Mouse (Mus musculus) kidney, postnatal 0 days (tissue): Measurements from ENCODE around the gene Lzts3. TPM values are rescaled to one million over a fixed set of nuclear protein-coding genes. Genes with fewer than 3 reads are reported as not detected.
A peak's percentile ranks its signal among the peaks of the same experiment; 100 is the strongest.

Source experiments
- ATAC-seq: fragments of 200-750 bp; cut with Nextera tagmentation; replicated peaks from 2 replicates; pipeline ENCODE4 v1.8.0; 2017; ENCODE audit warnings: low read depth, moderate number of reproducible peaks, moderate TSS enrichment, moderate library complexity; ENCODE audit not compliant: low FRiP score
- DNase-seq: peaks from one replicate; pipeline ENCODE4 v3.0.0-alpha.2; 2016; ENCODE audit warnings: low spot score
- H3K27ac ChIP-seq: fragments of 300-500 bp; sonication (generic); 2 replicates; pipeline ENCODE4 v1.5.1; 2014; ENCODE audit warnings: mild to moderate bottlenecking
- H3K27me3 ChIP-seq: fragments of 300-500 bp; sonication (generic); 2 replicates; pipeline ENCODE4 v1.6.1; 2014; ENCODE audit warnings: low read length, mixed read lengths; ENCODE audit not compliant: insufficient read depth
- H3K36me3 ChIP-seq: fragments of 300-500 bp; sonication (generic); 2 replicates; pipeline ENCODE4 v1.6.1; 2014; ENCODE audit warnings: low read length, mixed read lengths; ENCODE audit not compliant: insufficient read depth
- H3K4me1 ChIP-seq: fragments of 300-500 bp; sonication (generic); replicated peaks from 2 replicates; pipeline ENCODE4 v1.6.1; 2014; ENCODE audit warnings: antibody characterized with exemption, low read length, mixed read lengths; ENCODE audit not compliant: insufficient read depth
- H3K4me2 ChIP-seq: fragments of 300-500 bp; sonication (generic); 2 replicates; pipeline ENCODE4 v1.6.1; 2014; ENCODE audit warnings: mild to moderate bottlenecking, low read length, moderate library complexity, mixed read lengths
- H3K4me3 ChIP-seq: fragments of 300-500 bp; sonication (generic); replicated peaks from 2 replicates; pipeline ENCODE4 v1.5.1; 2014; ENCODE audit warnings: low read depth, low read length
- H3K9ac ChIP-seq: fragments of 300-500 bp; sonication (generic); 2 replicates; pipeline ENCODE4 v1.6.1; 2014; ENCODE audit warnings: low read depth, low read length
- H3K9me3 ChIP-seq: fragments of 300-500 bp; sonication (generic); replicated peaks from 2 replicates; pipeline ENCODE4 v1.6.1; 2016; ENCODE audit warnings: low read length, inconsistent platforms, mixed read lengths
- CTCF ChIP-seq: IDR thresholded peaks from 2 replicates; pipeline ENCODE4 v1.5.1; 2016; ENCODE audit warnings: antibody characterized with exemption, low read depth, mild to moderate bottlenecking, moderate library complexity
- WGBS: fragments of 180-500 bp; shearing (Covaris S2); extraction: QIAGEN DNeasy Blood & Tissue Kit; methylation state at CpG from one replicate; pipeline ENCODE4 v1.1.7; 2014; 5-methylcytosine and 5-hydroxymethylcytosine counted together
- polyA plus RNA-seq: library from polyadenylated mRNA; unstranded; fragments of >200 nt; fragmentation: Nextera tagmentation; extraction: Ambion mirVana; gene quantifications from 2 replicates; pipeline ENCODE4 v1.2.1, GENCODE M21; 2015

Gene Lzts3
- 10.7 and 11.2 TPM in 2 replicates for polyA plus RNA-seq

DNA sequence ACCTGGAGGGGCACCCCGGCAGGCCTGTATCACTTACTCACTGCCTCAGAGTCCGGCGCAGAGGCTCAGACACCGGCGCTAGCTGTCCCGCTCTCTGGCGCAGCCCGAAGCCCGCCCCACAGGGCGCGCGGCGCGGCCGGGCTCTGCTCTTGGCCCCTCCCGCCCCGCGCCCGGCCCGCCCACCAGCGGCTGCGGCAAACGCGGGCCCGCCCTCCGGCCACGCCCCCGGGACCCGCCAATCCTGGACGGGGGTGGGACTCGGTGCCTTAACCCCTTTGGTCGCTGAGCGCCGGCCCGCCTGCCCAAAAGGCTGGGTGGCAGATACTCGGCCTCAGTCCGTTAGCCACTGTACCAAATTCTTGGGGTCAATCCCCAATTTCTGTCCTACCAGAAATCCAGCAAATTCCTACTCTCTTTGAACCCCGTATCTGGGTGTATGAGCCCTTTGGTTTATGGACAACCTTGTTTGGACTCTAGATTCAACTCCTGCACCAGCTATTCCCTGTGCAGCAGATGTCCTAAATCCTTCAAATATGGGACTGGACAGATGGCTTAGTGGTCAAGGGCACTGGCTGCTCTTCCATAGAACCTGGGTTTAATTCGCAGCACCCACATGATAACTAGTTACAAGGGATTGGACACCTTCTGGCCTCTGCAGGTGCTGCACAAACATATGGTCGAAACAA lies at the start of gene Lzts3:
Gene Lzts3, minus strand, starts transcription at position 120 of the 686 bp plus-strand sequence.
- no peaks in the 10 kb centered on the region for H3K9me3 ChIP-seq
- H3K4me2 ChIP-seq, result peak within 1 kb of the TSS; percentile 90
- H3K4me1 ChIP-seq, result peaks cover 8% of the 10 kb centered on the region
- H3K4me3 ChIP-seq, result peak within 1 kb of the TSS; percentile 61
- no peak within 1 kb of the TSS for H3K27ac ChIP-seq
- no peak for TF ChIP-seq CTCF
- 3% methylated on average over 40 of the region's 40 CpGs for WGBS
- DNase-seq (peak; percentile 91), ATAC-seq (peak; percentile 84)
- no peaks in the 10 kb centered on the region for H3K36me3 ChIP-seq
- peak within 1 kb of the TSS; percentile 53 for H3K9ac ChIP-seq
- H3K27me3 ChIP-seq, result no peaks in the 10 kb centered on the region

DNA sequence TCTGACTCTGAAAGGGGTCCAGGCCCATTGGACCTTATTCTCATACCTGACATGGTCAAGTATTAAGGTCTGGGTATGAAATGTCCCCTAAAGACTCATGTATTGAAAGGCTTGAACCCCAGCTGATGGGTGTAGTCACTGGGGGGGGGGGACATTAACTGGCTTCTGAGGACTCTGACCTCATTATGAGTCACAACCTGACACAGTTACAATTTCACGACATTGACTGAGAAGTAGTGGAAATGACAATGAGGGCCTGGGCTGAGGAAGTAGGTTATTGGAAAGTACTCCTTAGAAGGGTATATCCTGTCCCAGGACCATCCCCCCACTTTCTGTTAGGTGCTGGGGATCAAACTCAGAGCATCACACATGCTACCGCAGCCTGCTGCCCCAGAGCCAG lies 46.4 kb upstream of the Lzts3 start:
- DNase-seq (no peak), ATAC-seq (no peak)
- Histone ChIP-seq H3K27me3 (no peaks in the 10 kb centered on the region), H3K4me3 (no peak overlapping the region), H3K4me2 (no peak overlapping the region), H3K9ac (no peak overlapping the region), H3K9me3 (no peaks in the 10 kb centered on the region), H3K36me3 (peaks cover 6% of the 10 kb centered on the region; the same call in 1 of the 2 replicates), H3K27ac (no peak overlapping the region), H3K4me1 (no peaks in the 10 kb centered on the region)
- WGBS, result 70% methylated on average over 2 of the region's 2 CpGs
- TF ChIP-seq CTCF, result no peak

DNA sequence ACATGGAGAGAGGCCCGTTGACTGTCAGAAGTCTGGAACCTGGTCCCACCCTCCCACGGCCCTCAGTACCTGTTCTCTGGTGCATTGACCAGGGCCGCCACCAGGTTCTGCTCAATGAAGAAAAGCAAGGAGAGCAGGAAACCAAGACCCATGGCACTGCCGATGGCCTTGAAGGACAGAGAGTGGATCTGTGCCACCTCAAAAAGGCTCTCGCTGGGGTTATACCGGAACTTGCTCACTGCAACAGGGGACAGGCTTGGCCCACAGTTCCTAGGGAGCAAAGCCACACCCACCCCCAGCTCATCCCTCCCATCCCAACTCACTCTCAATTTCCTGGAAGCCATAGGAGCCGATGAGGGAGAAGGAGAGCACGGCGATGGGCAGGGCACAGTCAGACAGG lies 42.8 kb upstream of the Lzts3 start:
- Histone ChIP-seq H3K36me3 (peaks cover 14% of the 10 kb centered on the region), H3K27me3 (no peaks in the 10 kb centered on the region), H3K4me2 (no peak overlapping the region), H3K4me3 (no peak overlapping the region), H3K27ac (no peak overlapping the region), H3K4me1 (no peaks in the 10 kb centered on the region), H3K9me3 (no peaks in the 10 kb centered on the region), H3K9ac (no peak overlapping the region)
- DNase-seq (no peak), ATAC-seq (no peak)
- TF ChIP-seq CTCF, result no peak
- WGBS, result 86% methylated on average over 9 of the region's 9 CpGs

DNA sequence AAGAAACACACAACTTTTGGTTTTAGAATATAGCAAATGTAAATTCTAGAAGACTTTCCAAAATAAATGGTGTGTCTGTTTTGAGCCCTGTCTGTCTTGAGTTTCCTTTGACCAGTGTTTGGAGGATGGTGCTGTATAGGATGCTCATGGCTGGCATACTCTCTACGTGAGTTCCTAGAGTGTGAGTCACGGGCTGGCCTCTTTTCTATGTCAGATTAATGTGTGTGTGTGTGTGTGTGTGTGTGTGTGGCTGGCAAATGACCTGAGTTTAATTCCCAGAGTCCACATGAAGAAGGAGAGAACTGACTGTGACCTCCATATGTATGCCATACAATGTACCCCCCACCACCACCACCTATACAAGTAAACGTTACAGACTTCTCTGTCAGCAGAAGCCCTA lies 38.9 kb upstream of the Lzts3 start:
- Histone ChIP-seq H3K9me3 (no peaks in the 10 kb centered on the region), H3K36me3 (peaks cover 38% of the 10 kb centered on the region), H3K4me3 (no peak overlapping the region), H3K9ac (no peak overlapping the region), H3K27me3 (no peaks in the 10 kb centered on the region), H3K4me2 (no peak overlapping the region), H3K4me1 (no peaks in the 10 kb centered on the region), H3K27ac (no peak overlapping the region)
- 89% methylated on average over 3 of the region's 3 CpGs for WGBS
- DNase-seq, result no peak
- no peak for ATAC-seq
- TF ChIP-seq CTCF, result no peak

DNA sequence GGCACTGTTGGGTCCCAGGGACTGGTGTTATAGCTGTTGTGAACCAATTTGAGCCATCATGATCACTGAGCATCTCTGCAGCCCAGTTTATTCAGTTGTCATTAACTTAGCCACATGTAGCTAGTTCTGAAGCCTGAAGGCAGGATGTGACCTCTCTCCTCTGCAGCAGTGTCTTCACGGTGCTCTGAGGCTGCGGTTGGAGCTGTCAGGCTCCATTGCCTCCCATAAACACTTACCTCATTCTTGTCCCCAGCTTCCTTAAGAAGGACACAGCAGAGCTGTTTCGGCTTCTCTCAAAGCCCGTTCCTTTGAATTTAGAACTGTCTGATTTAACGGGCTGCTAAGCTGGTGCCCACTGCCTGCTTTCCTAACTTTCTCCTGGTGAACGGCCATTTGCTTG lies 37.3 kb upstream of the Lzts3 start:
- WGBS, result 50% methylated on average over 6 of the region's 6 CpGs
- no peak for TF ChIP-seq CTCF
- no peaks in the 10 kb centered on the region for H3K4me1 ChIP-seq
- H3K4me3 ChIP-seq, result no peak overlapping the region
- H3K36me3 ChIP-seq, result peaks cover 55% of the 10 kb centered on the region
- H3K27ac ChIP-seq, result 0 out of 2 replicates have a peak overlapping the region, but pooled peaks have one; percentile 10
- H3K9me3 ChIP-seq, result no peaks in the 10 kb centered on the region
- no peak overlapping the region for H3K9ac ChIP-seq
- H3K4me2 ChIP-seq, result no peak overlapping the region
- H3K27me3 ChIP-seq, result no peaks in the 10 kb centered on the region
- DNase-seq, result peak; percentile 73
- no peak; the same call in 1 of the 2 replicates for ATAC-seq

DNA sequence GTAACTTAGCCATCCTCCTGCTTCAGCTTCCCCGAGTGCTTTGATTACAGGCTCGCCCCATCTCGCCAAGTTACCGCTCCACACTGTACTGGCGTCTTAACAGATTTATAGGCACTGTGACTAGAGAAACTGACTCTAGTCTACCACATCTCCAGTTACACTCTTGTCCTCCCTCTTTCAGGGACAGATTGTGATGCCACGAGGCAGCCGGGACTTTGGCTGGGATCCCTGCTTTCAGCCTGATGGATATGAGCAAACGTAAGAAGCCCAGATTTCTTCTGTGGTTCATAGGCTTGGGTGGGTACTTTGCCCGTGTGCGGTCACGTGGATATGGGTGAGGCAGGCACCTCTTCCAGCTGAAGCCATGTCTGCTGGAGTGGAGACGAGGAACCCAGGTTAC lies 36.6 kb upstream of the Lzts3 start:
- TF ChIP-seq CTCF, result no peak
- Histone ChIP-seq H3K9me3 (no peaks in the 10 kb centered on the region), H3K4me3 (no peak overlapping the region), H3K27ac (no peak overlapping the region), H3K9ac (no peak overlapping the region), H3K27me3 (no peaks in the 10 kb centered on the region), H3K36me3 (peaks cover 55% of the 10 kb centered on the region), H3K4me1 (no peaks in the 10 kb centered on the region), H3K4me2 (no peak overlapping the region)
- 70% methylated on average over 12 of the region's 12 CpGs for WGBS
- ATAC-seq, result no peak
- no peak for DNase-seq

DNA sequence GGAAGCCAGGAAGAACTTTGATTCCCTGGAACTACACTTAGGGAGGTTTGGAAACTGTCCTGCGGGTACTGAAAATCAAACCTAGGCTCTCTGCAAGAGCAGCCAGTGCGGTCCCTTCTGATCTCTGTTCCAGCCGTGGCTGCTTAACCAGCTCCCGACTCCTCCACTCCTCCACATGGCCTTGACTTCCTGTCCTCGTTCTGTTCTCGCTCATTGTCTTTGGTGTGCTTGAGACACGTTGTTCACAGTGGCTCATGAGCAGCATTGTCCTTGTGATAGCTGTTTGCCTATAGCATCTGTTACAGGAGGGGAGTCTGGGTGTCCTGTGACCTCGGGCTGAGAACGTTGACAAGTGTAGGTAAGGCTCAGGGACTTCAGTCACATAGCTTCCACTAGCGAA lies 34.6 kb upstream of the Lzts3 start:
- WGBS, result 39% methylated on average over 10 of the region's 10 CpGs
- peak; percentile 53 for DNase-seq
- Histone ChIP-seq H3K36me3 (peaks cover 68% of the 10 kb centered on the region), H3K27me3 (no peaks in the 10 kb centered on the region), H3K9me3 (no peaks in the 10 kb centered on the region), H3K9ac (no peak overlapping the region), H3K4me1 (no peaks in the 10 kb centered on the region), H3K4me3 (no peak overlapping the region), H3K27ac (no peak overlapping the region), H3K4me2 (no peak overlapping the region)
- ATAC-seq, result peak; percentile 29; the same call in 1 of the 2 replicates
- TF ChIP-seq CTCF, result no peak
